Mouse (Mus musculus): ENCODE data around the gene Snx22.

- TF ChIP-seq POLR2A (IDR thresholded peaks at IDR 0.05; ENCODE audit: control insufficient read depth in 1 of 2, insufficient read depth in 1 of 2, low read depth in 1 of 2, low read length in 2 of 2, poor library complexity in 1 of 2) (no peak), GATA1 (IDR thresholded peaks at IDR 0.05; ENCODE audit: low read depth, low read length) (no peak), TCF12 (IDR thresholded peaks at IDR 0.05; ENCODE audit: low read depth, low read length) (no peak), E2F4 (IDR thresholded peaks at IDR 0.05; ENCODE audit: borderline replicate concordance, low read depth, low read length) (no peak), SIN3A (IDR thresholded peaks at IDR 0.05; ENCODE audit: low read length) (no peak), ELF1 (IDR thresholded peaks at IDR 0.05; ENCODE audit: low read depth, low read length) (no peak), CTCF (IDR thresholded peaks at IDR 0.05 in 2 of 3, conservative IDR thresholded peaks at IDR 0.05 in 1 of 3; ENCODE audit: control insufficient read depth in 1 of 3, insufficient read depth in 1 of 3, low read depth in 2 of 3, low read length in 3 of 3, poor library complexity in 1 of 3, severe bottlenecking in 1 of 3) (no peak), ZNF384 (IDR thresholded peaks at IDR 0.05; ENCODE audit: low read depth, low read length) (no peak), MYC (IDR thresholded peaks at IDR 0.05; ENCODE audit: low read depth, low read length) (no peak), RAD21 (IDR thresholded peaks at IDR 0.05; ENCODE audit: low read depth, low read length) (no peak), ZC3H11A (IDR thresholded peaks at IDR 0.05; ENCODE audit: low read depth, low read length) (no peak), GABPA (IDR thresholded peaks at IDR 0.05; ENCODE audit: low read depth, low read length) (no peak), USF1 (IDR thresholded peaks at IDR 0.05; ENCODE audit: low read depth, low read length) (no peak), JUND (IDR thresholded peaks at IDR 0.05; ENCODE audit: low read depth, low read length) (no peak)
Measured at GRCm38 (mm10) chr9:66084171-66084570, 14.7 kb upstream of the Snx22 start.

Measured in MEL (cell line).